Mouse (Mus musculus) MEL (cell line): ENCODE measurements around the gene Hpcal4. TPM values are rescaled to one million over a fixed set of nuclear protein-coding genes. Genes with fewer than 3 reads are reported as not detected.

Experiments
- DNase-seq: peaks from one replicate; pipeline ENCODE4 v3.0.0; 2011; ENCODE audit warnings: low read depth, low spot score
- H3K27ac ChIP-seq: 2 replicates; pipeline ENCODE4 v1.5.1; 2012; ENCODE audit warnings: low read depth, mild to moderate bottlenecking, control low read depth, low read length, moderate library complexity; ENCODE audit not compliant: control insufficient read depth
- H3K27me3 ChIP-seq, 2 experiments: fragments of 150-350 bp in 1 of 2; sonication (generic) in 1 of 2; 2 replicates each; pipeline ENCODE4 v1.6.1; 2012; ENCODE audit warnings: low read length in 2 of 2, mild to moderate bottlenecking in 2 of 2, improper control_type of control experiment in 1 of 2, moderate library complexity in 1 of 2; ENCODE audit not compliant: insufficient read depth in 2 of 2, control insufficient read depth in 1 of 2
- H3K36me3 ChIP-seq, 2 experiments: 2 replicates each; pipeline ENCODE4 v1.6.1; 2012 to 2014; ENCODE audit warnings: low read length in 2 of 2, improper control_type of control experiment in 1 of 2, inconsistent platforms in 1 of 2, mild to moderate bottlenecking in 1 of 2; ENCODE audit not compliant: insufficient read depth in 2 of 2, control insufficient read depth in 1 of 2
- H3K4me1 ChIP-seq, 2 experiments: fragments of 150-350 bp in 1 of 2; sonication (generic) in 1 of 2; 2 replicates each; pipeline ENCODE4 v1.6.1; 2012; ENCODE audit warnings: low read length in 2 of 2, improper control_type of control experiment in 1 of 2, mild to moderate bottlenecking in 1 of 2; ENCODE audit not compliant: insufficient read depth in 2 of 2, control insufficient read depth in 1 of 2
- H3K4me3 ChIP-seq, 2 experiments: fragments of 150-350 bp in 1 of 2; sonication (generic) in 1 of 2; 2 replicates each; pipeline ENCODE4 v1.5.1; 2012; ENCODE audit warnings: low read depth in 2 of 2, low read length in 2 of 2, mild to moderate bottlenecking in 2 of 2, moderate library complexity in 2 of 2, control low read depth in 1 of 2, improper control_type of control experiment in 1 of 2; ENCODE audit not compliant: control insufficient read depth in 1 of 2, insufficient read depth in 1 of 2
- H3K79me2 ChIP-seq: 2 replicates; pipeline ENCODE4 v1.6.1; 2012; ENCODE audit warnings: mild to moderate bottlenecking, low read length, moderate library complexity; ENCODE audit not compliant: control insufficient read depth, poor library complexity, insufficient read depth
- H3K9ac ChIP-seq: 2 replicates; pipeline ENCODE4 v1.6.1; 2012; ENCODE audit warnings: low read depth, mild to moderate bottlenecking, control low read depth, low read length, moderate library complexity; ENCODE audit not compliant: control insufficient read depth, poor library complexity, severe bottlenecking
- H3K9me3 ChIP-seq: fragments of 150-350 bp; sonication (generic); replicated peaks from 2 replicates; pipeline ENCODE4 v1.6.1; 2012; ENCODE audit warnings: mild to moderate bottlenecking, low read length, improper control_type of control experiment, moderate library complexity; ENCODE audit not compliant: insufficient read depth
- CHD1 ChIP-seq: IDR thresholded peaks from 2 replicates; pipeline ENCODE4 v1.6.1; 2012; ENCODE audit warnings: low read depth, mild to moderate bottlenecking, inconsistent platforms, low read length, improper control_type of control experiment
- ELF1 ChIP-seq: IDR thresholded peaks from 2 replicates; pipeline ENCODE4 v1.6.1; 2014; ENCODE audit warnings: low read depth, mild to moderate bottlenecking, inconsistent platforms, low read length, improper control_type of control experiment, moderate library complexity
- EP300 ChIP-seq, 2 experiments: IDR thresholded peaks; 2 replicates each; pipeline ENCODE4 v1.6.1; 2011; ENCODE audit warnings: improper control_type of control experiment in 2 of 2, low read length in 2 of 2, low read depth in 1 of 2, mild to moderate bottlenecking in 1 of 2
- GABPA ChIP-seq: IDR thresholded peaks from 2 replicates; pipeline ENCODE4 v1.6.1; 2012; ENCODE audit warnings: low read depth, mild to moderate bottlenecking, inconsistent platforms, low read length, improper control_type of control experiment, moderate library complexity
- GATA1 ChIP-seq: IDR thresholded peaks from 2 replicates; pipeline ENCODE4 v1.6.1; 2011; ENCODE audit warnings: low read depth, low read length, improper control_type of control experiment
- JUND ChIP-seq: IDR thresholded peaks from 2 replicates; pipeline ENCODE4 v1.6.1; 2011; ENCODE audit warnings: low read depth, mild to moderate bottlenecking, improper control_type of control experiment, low read length
- KAT2A ChIP-seq: conservative IDR thresholded peaks from 2 replicates; pipeline ENCODE4 v1.6.1; 2012; ENCODE audit warnings: low read depth, low read length, improper control_type of control experiment, inconsistent platforms
- MAX ChIP-seq: IDR thresholded peaks from 2 replicates; pipeline ENCODE4 v1.6.1; 2011; ENCODE audit warnings: low read length, improper control_type of control experiment
- MAZ ChIP-seq: IDR thresholded peaks from 2 replicates; pipeline ENCODE4 v1.6.1; 2012; ENCODE audit warnings: low read depth, mild to moderate bottlenecking, inconsistent platforms, low read length, improper control_type of control experiment
- MEF2A ChIP-seq: IDR thresholded peaks from 2 replicates; pipeline ENCODE4 v1.6.1; 2014; ENCODE audit warnings: low read depth, mild to moderate bottlenecking, inconsistent platforms, low read length, improper control_type of control experiment; ENCODE audit not compliant: poor library complexity, insufficient replicate concordance, severe bottlenecking; ENCODE audit errors: extremely low read depth
- MYB ChIP-seq: IDR thresholded peaks from 2 replicates; pipeline ENCODE4 v1.6.1; 2011; ENCODE audit warnings: mild to moderate bottlenecking, low read depth, low read length, improper control_type of control experiment
- NELFE ChIP-seq: IDR thresholded peaks from 2 replicates; pipeline ENCODE4 v1.6.1; 2011; ENCODE audit warnings: low read depth, low read length, improper control_type of control experiment
- POLR2AphosphoS2 ChIP-seq: IDR thresholded peaks from 2 replicates; pipeline ENCODE4 v1.6.1; 2011; ENCODE audit warnings: low read length, improper control_type of control experiment
- RCOR1 ChIP-seq: IDR thresholded peaks from 2 replicates; pipeline ENCODE4 v1.6.1; 2012; ENCODE audit warnings: low read depth, mild to moderate bottlenecking, inconsistent platforms, low read length, improper control_type of control experiment
- SIN3A ChIP-seq: IDR thresholded peaks from 2 replicates; pipeline ENCODE4 v1.6.1; 2012; ENCODE audit warnings: low read length, improper control_type of control experiment, inconsistent platforms
- TAL1 ChIP-seq: IDR thresholded peaks from 2 replicates; pipeline ENCODE4 v1.6.1; 2012; ENCODE audit warnings: mild to moderate bottlenecking, inconsistent platforms, low read length, moderate library complexity, mixed read lengths
- USF1 ChIP-seq: IDR thresholded peaks from 2 replicates; pipeline ENCODE4 v1.6.1; 2014; ENCODE audit warnings: low read depth, mild to moderate bottlenecking, inconsistent platforms, low read length, improper control_type of control experiment, moderate library complexity
- USF2 ChIP-seq, 2 experiments: IDR thresholded peaks; 2 replicates each; pipeline ENCODE4 v1.6.1; 2011 to 2012; ENCODE audit warnings: improper control_type of control experiment in 2 of 2, low read length in 2 of 2, borderline replicate concordance in 1 of 2, inconsistent platforms in 1 of 2, low read depth in 1 of 2, mild to moderate bottlenecking in 1 of 2; ENCODE audit not compliant: insufficient read depth in 1 of 2
- ZMIZ1 ChIP-seq: IDR thresholded peaks from 2 replicates; pipeline ENCODE4 v1.6.1; 2012; ENCODE audit warnings: low read depth, mild to moderate bottlenecking, inconsistent platforms, low read length, improper control_type of control experiment, moderate library complexity
- polyA plus RNA-seq, 2 experiments: library from polyadenylated mRNA; stranded (reverse) in 1 of 2; unstranded in 1 of 2; fragments of >175 nt in 1 of 2; fragments of >200 nt in 1 of 2; gene quantifications; 2 replicates each; pipeline versions ENCODE4 v1.2.1 to v1.2.4; 2012; ENCODE audit warnings: low replicate concordance in 2 of 2, low read depth in 1 of 2; ENCODE audit not compliant: insufficient read length in 2 of 2, insufficient read depth in 1 of 2, missing spikeins in 1 of 2
- total RNA-seq: library from RNA; depleted of rRNA; stranded (reverse); fragments of 300-350 nt; gene quantifications from 2 replicates; pipeline ENCODE4 v1.2.3, GENCODE M21; 2012

Hpcal4 gene
- total and polyA plus RNA-seq, 3 experiments, result not detected

DNA sequence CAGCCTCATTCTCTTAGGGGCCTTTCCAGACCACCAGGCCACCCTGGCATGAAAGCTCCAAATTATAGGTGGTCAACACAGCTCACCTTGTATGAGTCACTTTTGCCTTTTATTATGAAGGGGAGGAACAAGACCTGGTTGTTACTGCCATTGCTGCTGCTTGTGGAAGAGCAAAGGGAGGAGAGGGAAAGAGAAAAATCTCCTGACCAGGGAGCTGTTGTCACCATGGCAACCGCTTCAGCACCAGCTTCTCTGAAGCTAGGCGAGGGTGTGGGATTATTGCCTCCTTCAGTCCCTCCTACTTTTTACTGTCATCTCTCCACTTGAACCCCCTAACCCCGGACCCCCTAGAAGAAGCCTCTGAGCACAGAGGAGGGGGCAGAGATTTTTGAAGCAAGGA is 1.8 kb downstream of the Hpcal4 start:
- no peaks in the 10 kb centered on the region for H3K9me3 ChIP-seq
- H3K4me3 ChIP-seq, result no peak overlapping the region
- no peak overlapping the region for H3K27ac ChIP-seq
- no peaks in the 10 kb centered on the region for H3K79me2 ChIP-seq
- H3K4me1 ChIP-seq, result no peaks in the 10 kb centered on the region
- no peak overlapping the region for H3K9ac ChIP-seq
- DNase-seq, result no peak
- H3K36me3 ChIP-seq, result no peaks in the 10 kb centered on the region
- TF ChIP-seq NELFE, result no peak
- no peak for TF ChIP-seq POLR2AphosphoS2
- TF ChIP-seq USF2 (IDR thresholded peaks at IDR 0.05; ENCODE audit: borderline replicate concordance in 1 of 2, insufficient read depth in 1 of 2, low read depth in 1 of 2, low read length in 2 of 2), result no peak
- TF ChIP-seq MAZ, result no peak
- no peak for TF ChIP-seq GATA1
- no peak for TF ChIP-seq ZMIZ1
- no peak for TF ChIP-seq KAT2A
- TF ChIP-seq USF1, result no peak
- no peak for TF ChIP-seq MYB
- peaks cover 2 to 10% of the 10 kb centered on the region in 2 experiments; a peak in 2 of 4 replicates for H3K27me3 ChIP-seq

DNA sequence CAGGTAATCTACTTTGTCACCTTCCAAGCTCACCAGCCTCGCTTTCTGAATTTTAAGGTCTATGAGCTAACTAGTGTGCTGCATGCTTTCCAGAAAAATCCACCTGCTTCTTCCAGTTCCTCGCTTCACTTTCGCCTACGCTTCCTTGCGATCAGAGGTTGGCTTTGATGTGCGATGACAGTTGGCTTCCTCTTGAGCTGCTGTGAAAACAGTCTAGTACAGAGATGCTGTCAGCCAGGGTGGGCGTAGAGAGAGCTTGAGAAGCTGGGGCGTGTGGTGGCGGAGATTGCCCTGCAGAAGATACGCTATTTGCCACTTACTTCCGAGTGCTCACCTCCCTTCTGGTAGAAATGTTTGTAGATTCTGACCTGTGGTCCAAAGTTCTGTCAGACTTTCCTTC is 9.3 kb downstream of the Hpcal4 start:
- Histone ChIP-seq H3K27me3 (peaks cover 5 to 16% of the 10 kb centered on the region in 2 experiments; a peak in 3 of 4 replicates), H3K36me3 (no peaks in the 10 kb centered on the region), H3K27ac (no peak overlapping the region), H3K4me3 (no peak overlapping the region), H3K9me3 (no peaks in the 10 kb centered on the region), H3K9ac (no peak overlapping the region), H3K79me2 (no peaks in the 10 kb centered on the region), H3K4me1 (no peaks in the 10 kb centered on the region)
- DNase-seq, result no peak
- TF ChIP-seq JUND (no peak), TAL1 (no peak), MAX (no peak), EP300 (IDR thresholded peaks at IDR 0.05; ENCODE audit: low read depth in 1 of 2, low read length in 2 of 2) (no peak), GABPA (no peak), SIN3A (no peak), USF2 (IDR thresholded peaks at IDR 0.05; ENCODE audit: borderline replicate concordance in 1 of 2, insufficient read depth in 1 of 2, low read depth in 1 of 2, low read length in 2 of 2) (no peak), MEF2A (no peak), CHD1 (no peak), ZMIZ1 (no peak), RCOR1 (no peak), ELF1 (no peak)
